22 mouse cellular contexts compared by ENCODE assay signal in the genomic region with DNA sequence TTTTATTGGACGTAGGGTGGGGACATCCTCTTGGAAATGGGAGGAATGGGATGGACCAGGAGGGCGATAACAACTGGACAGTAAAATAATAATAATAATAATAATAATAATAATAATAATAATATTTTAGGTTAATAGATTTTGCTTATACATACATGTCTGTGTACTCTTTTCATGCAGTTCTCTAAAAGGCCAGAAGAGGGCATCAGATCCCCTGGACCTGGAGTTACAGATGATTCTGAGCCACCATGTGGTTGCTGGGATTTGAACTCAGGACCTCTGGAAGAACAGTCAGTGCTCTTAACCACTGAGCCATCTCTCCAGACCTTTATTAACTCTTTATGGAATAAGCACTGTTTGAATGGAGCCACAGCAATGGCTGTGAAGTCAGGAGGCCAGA. TPM values are rescaled to one million over a fixed set of nuclear protein-coding genes. Genes with fewer than 3 reads are reported as not detected.
DNase-seq lines count a peak whose midpoint lies in the region; ATAC-seq and TF ChIP-seq lines count a peak whose summit lies in the region.
"Not testable (repeated sequence)": the region's sequence is repeated elsewhere in the genome, so short reads cannot be mapped to it uniquely, and the experiment has no call there.
"Had no signal": no experiment of that assay in that cellular context is flagged by ENCODE, and none has a peak within 500 bp of the region (broad histone marks: within the 10 kb centered on the region; RNA-seq: fewer than 3 reads in every experiment).

No protein-coding gene starts in this region.

- H3K4me1 ChIP-seq in E14TG2a.4 (replicated peaks; ENCODE audit: low read depth, low read length): peaks cover 62% of the 10 kb centered on the region
- peaks cover 56% of the 10 kb centered on the region for H3K4me1 ChIP-seq in heart, postnatal 0 days (ENCODE audit: control insufficient read depth, insufficient read depth)
- H3K4me1 ChIP-seq in kidney, postnatal 0 days (replicated peaks; ENCODE audit: insufficient read depth, low read length): peaks cover 24% of the 10 kb centered on the region
- peaks cover 8 to 37% of the 10 kb centered on the region in 2 experiments for H3K4me1 ChIP-seq in liver, embryonic 14.5 days (replicated peaks; ENCODE audit: control insufficient read depth in 2 of 2, insufficient read depth in 2 of 2, low read length in 1 of 2)
- H3K4me1 ChIP-seq in thymus, adult 2 months (replicated peaks; ENCODE audit: control insufficient read depth, insufficient read depth, low read length): not testable (repeated sequence)

- H3K36me3 ChIP-seq in E14TG2a.4 (ENCODE audit: insufficient read depth, low read length); heart, postnatal 0 days (replicated peaks; ENCODE audit: control insufficient read depth, insufficient read depth, low read length); kidney, postnatal 0 days (ENCODE audit: insufficient read depth, low read length); liver, embryonic 14.5 days (replicated peaks; ENCODE audit: control insufficient read depth, insufficient read depth, low read depth); thymus, adult 2 months (ENCODE audit: control insufficient read depth, insufficient read depth, low read length): not testable (repeated sequence)

- peak; percentile 33 for DNase-seq in brain, adult 2 months (ENCODE audit: low read depth, low spot score)
- DNase-seq in gastrocnemius, adult 18-20 months (ENCODE audit: low spot score): peak; percentile 49
- not testable (repeated sequence) for DNase-seq in heart, postnatal 0 days (ENCODE audit: low spot score); kidney, postnatal 0 days (ENCODE audit: low spot score); liver, embryonic 14.5 days (ENCODE audit: low read depth in 3 of 3, low spot score in 3 of 3)
- DNase-seq in lung, postnatal 25 days (ENCODE audit: low spot score): peak; percentile 43
- DNase-seq in thymus, adult 2 months: peak; percentile 17

- H3K27me3 ChIP-seq in E14TG2a.4 (ENCODE audit: insufficient read depth, low read length); heart, postnatal 0 days (ENCODE audit: control insufficient read depth, insufficient read depth, low read length); kidney, postnatal 0 days (ENCODE audit: insufficient read depth, low read length); liver, embryonic 14.5 days (ENCODE audit: control insufficient read depth, insufficient read depth, low read length); thymus, adult 2 months (ENCODE audit: control insufficient read depth, insufficient read depth, low read length): not testable (repeated sequence)

- H3K9me3 ChIP-seq in E14TG2a.4 (ENCODE audit: low read length); heart, postnatal 0 days (replicated peaks; ENCODE audit: control insufficient read depth, low read length); kidney, postnatal 0 days (replicated peaks; ENCODE audit: low read length); liver, embryonic 14.5 days (ENCODE audit: control insufficient read depth, low read length): not testable (repeated sequence)

- not testable (repeated sequence) for ATAC-seq in heart, postnatal 0 days (ENCODE audit: insufficient read depth, low read depth); kidney, postnatal 0 days (replicated peaks; ENCODE audit: low FRiP score, low read depth); liver, embryonic 14.5 days (ENCODE audit: insufficient read depth)

- not testable (repeated sequence) for TF ChIP-seq EP300 in heart, postnatal 0 days (IDR thresholded peaks at IDR 0.05; ENCODE audit: low read depth); liver, embryonic 14.5 days (IDR thresholded peaks at IDR 0.05; ENCODE audit: low read depth)

- peak; percentile 29; the same call in 1 of the 2 replicates for TF ChIP-seq CTCF in E14TG2a.4 (conservative IDR thresholded peaks at IDR 0.05; ENCODE audit: low read length)
- peak; percentile 55 for TF ChIP-seq CTCF in heart, postnatal 0 days (IDR thresholded peaks at IDR 0.05; ENCODE audit: low read depth)
- TF ChIP-seq CTCF in kidney, postnatal 0 days (IDR thresholded peaks at IDR 0.05; ENCODE audit: low read depth): peak; percentile 71
- TF ChIP-seq CTCF in liver, embryonic 14.5 days (IDR thresholded peaks at IDR 0.05; ENCODE audit: low read depth): peak; percentile 47
- not testable (repeated sequence) for TF ChIP-seq CTCF in thymus, adult 2 months (IDR thresholded peaks at IDR 0.05; ENCODE audit: borderline replicate concordance, control insufficient read depth, extremely low read depth, insufficient read depth, low read length, poor library complexity)

- whole genome bisulfite sequencing in heart, postnatal 0 days: 92% methylated on average over 2 of the region's 2 CpGs
- WGBS in kidney, postnatal 0 days: 95% methylated on average over 2 of the region's 2 CpGs
- 49% methylated on average over 2 of the region's 2 CpGs for WGBS in liver, embryonic 14.5 days (ENCODE audit: insufficient replicate concordance)
- WGBS in thymus, adult 2 months: 94% methylated on average over 2 of the region's 2 CpGs

- H3K4me2 ChIP-seq in heart, postnatal 0 days (ENCODE audit: low read depth, low read length); kidney, postnatal 0 days (ENCODE audit: low read length); liver, embryonic 14.5 days (ENCODE audit: low read depth): not testable (repeated sequence)

- not testable (repeated sequence) for H3K27ac ChIP-seq in heart, postnatal 0 days (ENCODE audit: low read depth); kidney, postnatal 0 days; liver, embryonic 14.5 days; thymus, adult 2 months (ENCODE audit: control insufficient read depth, insufficient read depth, low read length)

- not testable (repeated sequence) for H3K4me3 ChIP-seq in E14TG2a.4 (replicated peaks; ENCODE audit: low read length); heart, postnatal 0 days (ENCODE audit: low read depth, low read length); kidney, postnatal 0 days (replicated peaks; ENCODE audit: low read depth, low read length); liver, embryonic 14.5 days (ENCODE audit: insufficient read depth in 1 of 2, low read depth in 2 of 2, low read length in 2 of 2); thymus, adult 2 months (ENCODE audit: control insufficient read depth, insufficient read depth, low read length)

- not testable (repeated sequence) for H3K9ac ChIP-seq in heart, postnatal 0 days (replicated peaks; ENCODE audit: low read depth, low read length); kidney, postnatal 0 days (ENCODE audit: low read depth, low read length); liver, embryonic 14.5 days (replicated peaks)

- TF ChIP-seq POLR2A in thymus, adult 2 months (IDR thresholded peaks at IDR 0.05; ENCODE audit: control insufficient read depth, extremely low read depth, insufficient read depth, low read length, poor library complexity): not testable (repeated sequence)

RNA-seq across cellular contexts. Expression of a gene that starts 28.3 kb away (rescaled TPM):
- total RNA-seq in gastrocnemius, adult 18-20 months (2021): under 1 TPM in 1 of 2 experiments, not detected in 1; 0.31 TPM
- total RNA-seq in heart, postnatal 0 days (2014; rRNA removed; ENCODE audit: low replicate concordance): not detected in 2 replicates
- polyA plus RNA-seq in heart, postnatal 0 days (2015; fragmentation: Nextera tagmentation; extraction: Ambion mirVana): 0.77 and 0.89 TPM in 2 replicates
- 0.71 and 1.1 TPM in 2 replicates for polyA plus RNA-seq in kidney, postnatal 0 days (2015; fragmentation: Nextera tagmentation; extraction: Ambion mirVana)
- polyA plus RNA-seq in liver, embryonic 14.5 days (2012; rRNA removed): 0.06 and 0.09 TPM in 2 replicates
- polyA plus RNA-seq in liver, embryonic 14.5 days (2014; fragmentation: Nextera tagmentation; extraction: Ambion mirVana): not detected in 2 replicates
- polyA plus RNA-seq in thymus, adult 2 months (2012; rRNA removed): 2.3 and 4.8 TPM in 2 replicates
- total RNA-seq: megakaryocyte, adult 5-6 weeks had no signal

RNA-seq across cellular contexts. Expression of a gene that starts 39.7 kb away (rescaled TPM):
- not detected for total RNA-seq in gastrocnemius, adult 18-20 months (2021)
- not detected in 2 replicates for total RNA-seq in heart, postnatal 0 days (2014; rRNA removed; ENCODE audit: low replicate concordance)
- not detected in 2 replicates for polyA plus RNA-seq in heart, postnatal 0 days (2015; fragmentation: Nextera tagmentation; extraction: Ambion mirVana)
- not detected in 2 replicates for polyA plus RNA-seq in kidney, postnatal 0 days (2015; fragmentation: Nextera tagmentation; extraction: Ambion mirVana)
- not detected in 2 replicates for polyA plus RNA-seq in liver, embryonic 14.5 days (2012; rRNA removed)
- polyA plus RNA-seq in liver, embryonic 14.5 days (2014; fragmentation: Nextera tagmentation; extraction: Ambion mirVana): not detected in 2 replicates
- 0.20 TPM in 1 of 2 replicates, not detected in the other for polyA plus RNA-seq in thymus, adult 2 months (2012; rRNA removed)
- total RNA-seq: adrenal gland, adult 2 months; gastrocnemius, postnatal 10 days; heart, postnatal 14 days; layer of hippocampus, adult 18-20 months; left cerebral cortex, postnatal 36 days; megakaryocyte, adult 5-6 weeks had no signal
- polyA plus RNA-seq: adrenal gland, adult 2 months; embryonic facial prominence, embryonic 10.5 days; forebrain, embryonic 11.5 days; hindbrain, embryonic 12.5 days; intestine, embryonic 14.5 days; kidney, embryonic 15.5 days; limb, embryonic 15.5 days; midbrain, embryonic 13.5 days; neural tube, embryonic 14.5 days had no signal
